Mouse (Mus musculus): ENCODE data around the gene Olfr543.

DNA sequence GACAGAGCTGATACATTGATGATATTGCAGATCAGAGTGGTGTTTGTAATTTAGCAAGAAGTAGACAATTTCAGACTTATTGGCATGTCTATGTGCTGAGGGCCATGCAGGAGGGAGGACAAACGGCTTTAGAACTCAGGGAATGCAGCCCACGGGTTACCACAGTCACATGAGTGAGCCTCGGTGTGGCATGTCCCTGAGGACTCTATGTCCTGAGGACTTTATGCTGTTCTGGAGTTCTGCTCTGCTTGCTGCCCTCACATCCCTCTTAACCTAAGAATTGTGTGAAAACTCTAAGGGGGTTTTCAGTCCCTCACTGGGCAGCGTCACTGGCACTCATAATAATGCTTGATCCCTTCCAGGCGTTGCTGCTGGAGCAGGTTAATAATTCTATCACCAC lies 8.8 kb downstream of the Olfr543 start:
- TF ChIP-seq POLR2A (IDR thresholded peaks at IDR 0.05; ENCODE audit: control insufficient read depth, extremely low read depth, insufficient read depth, low read length, poor library complexity) (no peak), CTCF (IDR thresholded peaks at IDR 0.05; ENCODE audit: borderline replicate concordance, control insufficient read depth, extremely low read depth, insufficient read depth, low read length, poor library complexity) (no peak)
